19 mouse cellular contexts compared by ENCODE assay signal in genomic region chr16:66145280-66145679, GRCm38 (mm10).
A peak's percentile ranks its signal among the peaks of the same experiment; 100 is the strongest.
DNase-seq lines count a peak whose midpoint lies in the region; ATAC-seq and TF ChIP-seq lines count a peak whose summit lies in the region.
"Had no signal": no experiment of that assay in that cellular context is flagged by ENCODE, and none has a peak within 500 bp of the region (broad histone marks: within the 10 kb centered on the region; RNA-seq: fewer than 3 reads in every experiment).

No protein-coding gene starts in this region.

- no peak for DNase-seq in yolk sac, embryonic 10.5 days (ENCODE audit: low spot score)
- DNase-seq: adrenal gland, adult 2 months; adrenal gland, adult 8-10 months; adrenal gland, postnatal 10 days; adrenal gland, postnatal 14 days; adrenal gland, postnatal 25 days; adrenal gland, postnatal 36 days; B cell, adult 2 months; cerebellum, adult 11 months; cerebellum, adult 11-12 months; cerebellum, adult 18-20 months had no signal

- 4% methylated on average over 1 of the region's 1 CpGs for WGBS in intestine, embryonic 15.5 days
- WGBS in intestine, postnatal 0 days: 7% methylated on average over 1 of the region's 1 CpGs
- WGBS in intestine, embryonic 16.5 days: 15% methylated on average over 1 of the region's 1 CpGs

- H3K4me3 ChIP-seq in intestine, embryonic 15.5 days (replicated peaks): no peak overlapping the region
- H3K4me3 ChIP-seq in intestine, postnatal 0 days (ENCODE audit: low read depth, low read length): no peak overlapping the region
- H3K4me3 ChIP-seq in intestine, embryonic 16.5 days (ENCODE audit: low read length): no peak overlapping the region

- H3K9me3 ChIP-seq in intestine, embryonic 15.5 days: no peaks in the 10 kb centered on the region
- no peaks in the 10 kb centered on the region for H3K9me3 ChIP-seq in intestine, postnatal 0 days (ENCODE audit: control insufficient read depth)
- no peaks in the 10 kb centered on the region for H3K9me3 ChIP-seq in intestine, embryonic 16.5 days (ENCODE audit: control insufficient read depth, low read length)
- H3K9me3 ChIP-seq: G1E had no signal

- TF ChIP-seq CTCF in intestine, postnatal 0 days (IDR thresholded peaks at IDR 0.05; ENCODE audit: low read depth): no peak

- ATAC-seq in intestine, embryonic 15.5 days: peak; percentile 90
- no peak for ATAC-seq in intestine, postnatal 0 days
- ATAC-seq in intestine, embryonic 16.5 days: peak; percentile 93
- ATAC-seq: activated CD4-positive, CD25-positive, alpha-beta regulatory T cell, adult 4 months; CD4-positive, CD25-positive, alpha-beta regulatory T cell, adult 4 months; Patski had no signal

- H3K36me3 ChIP-seq in intestine, embryonic 15.5 days: no peaks in the 10 kb centered on the region
- no peaks in the 10 kb centered on the region for H3K36me3 ChIP-seq in intestine, postnatal 0 days (ENCODE audit: control insufficient read depth, insufficient read depth)
- no peaks in the 10 kb centered on the region for H3K36me3 ChIP-seq in intestine, embryonic 16.5 days (ENCODE audit: control insufficient read depth, insufficient read depth, low read length)
- H3K36me3 ChIP-seq: G1E had no signal

- H3K4me1 ChIP-seq in intestine, embryonic 15.5 days (replicated peaks): no peaks in the 10 kb centered on the region
- no peaks in the 10 kb centered on the region for H3K4me1 ChIP-seq in intestine, postnatal 0 days (replicated peaks; ENCODE audit: control insufficient read depth, insufficient read depth, low read length)
- H3K4me1 ChIP-seq in intestine, embryonic 16.5 days (ENCODE audit: control insufficient read depth, insufficient read depth, low read length): no peaks in the 10 kb centered on the region

- no peak overlapping the region for H3K9ac ChIP-seq in intestine, embryonic 15.5 days
- no peak overlapping the region for H3K9ac ChIP-seq in intestine, postnatal 0 days (ENCODE audit: low read depth, low read length)
- H3K9ac ChIP-seq in intestine, embryonic 16.5 days (ENCODE audit: low read depth, low read length): no peak overlapping the region

- H3K27ac ChIP-seq in intestine, embryonic 15.5 days: no peak overlapping the region
- H3K27ac ChIP-seq in intestine, postnatal 0 days (ENCODE audit: low read depth, low read length): no peak overlapping the region
- no peak overlapping the region for H3K27ac ChIP-seq in intestine, embryonic 16.5 days (ENCODE audit: low read length)

- no peak overlapping the region for H3K4me2 ChIP-seq in intestine, embryonic 15.5 days (replicated peaks)
- no peak overlapping the region for H3K4me2 ChIP-seq in intestine, postnatal 0 days (replicated peaks; ENCODE audit: low read depth)
- H3K4me2 ChIP-seq in intestine, embryonic 16.5 days (ENCODE audit: low read depth, low read length): no peak overlapping the region

- no peaks in the 10 kb centered on the region for H3K27me3 ChIP-seq in intestine, embryonic 15.5 days (replicated peaks)
- no peaks in the 10 kb centered on the region for H3K27me3 ChIP-seq in intestine, postnatal 0 days (replicated peaks; ENCODE audit: control insufficient read depth, insufficient read depth, low read length)
- H3K27me3 ChIP-seq in intestine, embryonic 16.5 days (replicated peaks; ENCODE audit: control insufficient read depth, insufficient read depth, low read length): no peaks in the 10 kb centered on the region
- H3K27me3 ChIP-seq: CH12.LX had no signal
